Comparison of ENCODE assay signal across 8 mouse cellular contexts in genomic region chr15:91191412-91192222, GRCm38 (mm10). TPM values are rescaled to one million over a fixed set of nuclear protein-coding genes. Genes with fewer than 3 reads are reported as not detected.
DNase-seq lines count a peak whose midpoint lies in the region; ATAC-seq and TF ChIP-seq lines count a peak whose summit lies in the region.

Gene Abcd2, minus strand, starts transcription at chr15:91191799.

- TF ChIP-seq POLR2A in myocyte (IDR thresholded peaks at IDR 0.05; ENCODE audit: insufficient read length, low read depth), result no peak

- H3K4me1 ChIP-seq in ES-E14 (ENCODE audit: control insufficient read depth in 2 of 2, insufficient read depth in 2 of 2, low read length in 2 of 2, poor library complexity in 1 of 2), result no peaks in the 10 kb centered on the region
- peaks cover 23% of the 10 kb centered on the region; the same call in 1 of the 2 replicates for H3K4me1 ChIP-seq in forebrain, embryonic 12.5 days
- peaks cover 8% of the 10 kb centered on the region for H3K4me1 ChIP-seq in heart, embryonic 15.5 days (replicated peaks)
- peaks cover 39% of the 10 kb centered on the region for H3K4me1 ChIP-seq in liver, embryonic 12.5 days

- H3K79me2 ChIP-seq in myocyte (ENCODE audit: control insufficient read depth, insufficient read depth), result no peaks in the 10 kb centered on the region

- peak; percentile 33 for DNase-seq in ES-E14 (ENCODE audit: low read depth, low spot score)
- DNase-seq in kidney, postnatal 14 days, result peak; percentile 85
- peak; percentile 74 for DNase-seq in telencephalon, adult 2 months (ENCODE audit: low read depth, low spot score)

- no peaks in the 10 kb centered on the region for H3K27me3 ChIP-seq in forebrain, embryonic 12.5 days
- H3K27me3 ChIP-seq in heart, embryonic 15.5 days, result no peaks in the 10 kb centered on the region
- H3K27me3 ChIP-seq in liver, embryonic 12.5 days (replicated peaks), result no peaks in the 10 kb centered on the region
- no peaks in the 10 kb centered on the region for H3K27me3 ChIP-seq in myocyte (ENCODE audit: control insufficient read depth, insufficient read depth, insufficient read length)

- H3K4me3 ChIP-seq in ES-E14 (ENCODE audit: insufficient read depth in 1 of 2, low read depth in 1 of 2, low read length in 2 of 2, poor library complexity in 1 of 2, severe bottlenecking in 1 of 2), result peak within 1 kb of the TSS in 1 of 2 experiments; percentile 57; a peak in 2 of 4 replicates
- peak within 1 kb of the TSS; percentile 57 for H3K4me3 ChIP-seq in forebrain, embryonic 12.5 days (replicated peaks)
- H3K4me3 ChIP-seq in heart, embryonic 15.5 days, result peak within 1 kb of the TSS; percentile 52
- H3K4me3 ChIP-seq in liver, embryonic 12.5 days, result peak within 1 kb of the TSS; percentile 60
- H3K4me3 ChIP-seq in myocyte, result peak within 1 kb of the TSS; percentile 32

- in situ Hi-C loops in ES-E14 (cut with MboI; ENCODE audit: low sequenced_read_pairs in 2 of 2, unreplicated experiment in 2 of 2), result no loop called here

- H3K9ac ChIP-seq in ES-E14 (ENCODE audit: insufficient read depth, low read depth, low read length, poor library complexity, severe bottlenecking), result no peak within 1 kb of the TSS
- H3K9ac ChIP-seq in forebrain, embryonic 12.5 days, result peak within 1 kb of the TSS; percentile 64
- H3K9ac ChIP-seq in heart, embryonic 15.5 days, result peak within 1 kb of the TSS; percentile 36; the same call in 1 of the 2 replicates
- peak within 1 kb of the TSS; percentile 42 for H3K9ac ChIP-seq in liver, embryonic 12.5 days

- H3K27ac ChIP-seq in ES-E14 (ENCODE audit: insufficient read depth, low read depth, low read length, poor library complexity, severe bottlenecking), result no peak within 1 kb of the TSS
- peak within 1 kb of the TSS; percentile 91 for H3K27ac ChIP-seq in forebrain, embryonic 12.5 days
- H3K27ac ChIP-seq in heart, embryonic 15.5 days, result peak within 1 kb of the TSS; percentile 69
- peak within 1 kb of the TSS; percentile 69 for H3K27ac ChIP-seq in liver, embryonic 12.5 days

- H3K36me3 ChIP-seq in ES-E14 (ENCODE audit: control insufficient read depth, insufficient read depth, low read length, poor library complexity, severe bottlenecking) (no peaks in the 10 kb centered on the region), myocyte (ENCODE audit: control insufficient read depth, insufficient read depth) (no peaks in the 10 kb centered on the region)
- H3K36me3 ChIP-seq in forebrain, embryonic 12.5 days (replicated peaks), result no peaks in the 10 kb centered on the region
- no peaks in the 10 kb centered on the region for H3K36me3 ChIP-seq in heart, embryonic 15.5 days
- no peaks in the 10 kb centered on the region for H3K36me3 ChIP-seq in liver, embryonic 12.5 days

- WGBS in forebrain, embryonic 12.5 days, result under 1% methylated on average over 22 of the region's 22 CpGs
- 0% methylated on average over 22 of the region's 22 CpGs for WGBS in heart, embryonic 15.5 days
- 1% methylated on average over 22 of the region's 22 CpGs for WGBS in liver, embryonic 12.5 days (ENCODE audit: insufficient replicate concordance)

- no peak within 1 kb of the TSS for H3ac ChIP-seq in myocyte (ENCODE audit: control insufficient read depth, insufficient read length)

- H3K9me3 ChIP-seq in ES-E14 (ENCODE audit: control insufficient read depth, insufficient read depth, low read depth, low read length), result no peaks in the 10 kb centered on the region
- no peaks in the 10 kb centered on the region for H3K9me3 ChIP-seq in forebrain, embryonic 12.5 days
- H3K9me3 ChIP-seq in heart, embryonic 15.5 days (replicated peaks), result no peaks in the 10 kb centered on the region
- no peaks in the 10 kb centered on the region for H3K9me3 ChIP-seq in liver, embryonic 12.5 days (replicated peaks)

- peak; percentile 85 for ATAC-seq in cerebellum, adult (ENCODE audit: insufficient number of reproducible peaks, low FRiP score, low TSS enrichment)
- peak; percentile 96 for ATAC-seq in forebrain, embryonic 12.5 days (ENCODE audit: low FRiP score)
- peak; percentile 64; the same call in 1 of the 2 replicates for ATAC-seq in heart, embryonic 15.5 days (replicated peaks; ENCODE audit: insufficient number of reproducible peaks, insufficient read depth, low FRiP score, low read depth)
- ATAC-seq in liver, embryonic 12.5 days, result peak; percentile 87

- peak within 1 kb of the TSS; percentile 86 for H3K4me2 ChIP-seq in forebrain, embryonic 12.5 days
- peak within 1 kb of the TSS; percentile 74 for H3K4me2 ChIP-seq in heart, embryonic 15.5 days
- peak within 1 kb of the TSS; percentile 79 for H3K4me2 ChIP-seq in liver, embryonic 12.5 days
- peak within 1 kb of the TSS; percentile 88 for H3K4me2 ChIP-seq in myocyte (ENCODE audit: low read depth)

TF ChIP-seq in ES-E14, 5 proteins besides CTCF, POLR2A, EP300 and RAD21:
- TF ChIP-seq CHD2 (IDR thresholded peaks at IDR 0.05; ENCODE audit: low read depth, low read length) (no peak), ZNF384 (IDR thresholded peaks at IDR 0.05; ENCODE audit: low read depth, low read length) (no peak), ZC3H11A (IDR thresholded peaks at IDR 0.05; ENCODE audit: borderline replicate concordance, low read depth, low read length) (no peak), HCFC1 (IDR thresholded peaks at IDR 0.05; ENCODE audit: borderline replicate concordance, insufficient read depth, low read length) (no peak), MAFK (IDR thresholded peaks at IDR 0.05; ENCODE audit: insufficient read depth, low read depth, low read length) (no peak)

TF ChIP-seq in myocyte, 11 proteins besides CTCF, POLR2A, EP300 and RAD21:
- TF ChIP-seq MAX (IDR thresholded peaks at IDR 0.05; ENCODE audit: low read depth), result no peak
- TF ChIP-seq TCF12 (IDR thresholded peaks at IDR 0.05; ENCODE audit: insufficient read depth, poor library complexity, severe bottlenecking), result no peak
- no peak for TF ChIP-seq TCF3 (IDR thresholded peaks at IDR 0.05; ENCODE audit: insufficient read length, low read depth)
- no peak for TF ChIP-seq USF1 (IDR thresholded peaks at IDR 0.05; ENCODE audit: low read depth)
- TF ChIP-seq MYOD1 (IDR thresholded peaks at IDR 0.05; ENCODE audit: control insufficient read depth in 1 of 3, insufficient read length in 2 of 3, low read depth in 2 of 3), result no peak

RNA-seq across cellular contexts. Expression of gene Abcd2, which starts in this region (rescaled TPM):
- 0.04 and 0.05 TPM in 2 replicates for total RNA-seq in ES-E14 (2012; rRNA removed)
- polyA plus RNA-seq in forebrain, embryonic 12.5 days (2016; fragmentation: Nextera tagmentation; extraction: Ambion mirVana), result 27.3 and 28.7 TPM in 2 replicates
- 0.55 and 1.0 TPM in 2 replicates for polyA plus RNA-seq in heart, embryonic 15.5 days (2015; fragmentation: Nextera tagmentation; extraction: Ambion mirVana)
- polyA plus RNA-seq in liver, embryonic 12.5 days (2016; fragmentation: Nextera tagmentation; extraction: Ambion mirVana), result 1.7 and 1.9 TPM in 2 replicates
- polyA plus RNA-seq in myocyte (2012; fragmentation: generic; extraction: Trizol), result 0.36 TPM

Comparison
In these comparisons a context has a peak if more than half of its experiments do, and no peak if none do; other contexts are left out.
1. Peak in DNase-seq in ES-E14; RNA of the gene not detected or under 1 TPM.
2. DNase-seq: peak in every context shown above with its lines; median percentile 85 in kidney, postnatal 14 days; 74 in telencephalon, adult 2 months; 33 in ES-E14.